Mouse (Mus musculus): ENCODE measurements around the gene Mfsd4b1.

Mfsd4b1 gene

DNA sequence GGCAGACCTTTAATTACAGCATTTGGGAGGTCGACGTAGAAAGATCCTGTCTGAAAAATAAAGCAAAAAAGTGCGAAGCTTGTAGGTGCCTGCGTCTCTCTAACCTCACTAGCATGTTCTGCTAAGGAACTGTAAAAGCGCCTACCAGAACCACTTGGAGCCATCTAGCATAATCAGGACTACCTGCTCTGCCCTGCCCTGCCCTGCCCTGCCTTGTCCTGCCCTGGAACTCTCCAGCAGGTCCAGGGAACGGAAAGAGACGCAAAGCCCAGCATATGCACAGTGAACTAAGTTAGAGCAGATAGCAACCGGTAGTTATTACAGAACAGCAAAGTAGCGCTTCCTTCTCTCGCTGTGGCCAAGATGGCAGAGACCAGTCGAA lies 64.6 kb downstream of the Mfsd4b1 start:
- no peak for DNase-seq (ENCODE audit: low read depth, low spot score)

GRCm38 (mm10) chr10:39959761-39960440 lies 65.2 kb downstream of the Mfsd4b1 start, which contains the start of gene Mfsd4b3:
Gene Mfsd4b3 (minus strand): TSS chr10:39960153.
- DNase-seq (ENCODE audit: low read depth, low spot score), result peak; percentile 97

DNA sequence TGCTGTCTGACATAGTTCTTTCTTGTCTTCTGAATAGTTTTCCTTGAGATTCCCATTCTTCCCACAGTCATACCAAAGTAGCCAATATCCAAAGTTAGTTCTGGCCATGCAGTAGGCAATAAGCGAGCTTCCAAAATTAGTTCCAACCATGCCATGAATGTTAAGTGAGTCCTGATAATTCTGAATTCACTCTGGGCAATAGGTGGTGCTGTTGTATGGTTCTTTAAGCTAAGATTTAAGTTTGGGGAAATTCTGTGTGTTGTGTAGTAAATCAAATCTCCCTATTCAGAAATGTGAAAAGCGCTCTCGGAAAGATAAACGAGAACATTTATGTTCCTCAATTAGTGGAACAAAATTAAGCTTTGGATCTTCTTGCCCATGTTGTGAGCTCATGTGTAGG lies 66.8 kb downstream of the Mfsd4b1 start:
- peak; percentile 15 for DNase-seq (ENCODE audit: low read depth, low spot score)

DNA sequence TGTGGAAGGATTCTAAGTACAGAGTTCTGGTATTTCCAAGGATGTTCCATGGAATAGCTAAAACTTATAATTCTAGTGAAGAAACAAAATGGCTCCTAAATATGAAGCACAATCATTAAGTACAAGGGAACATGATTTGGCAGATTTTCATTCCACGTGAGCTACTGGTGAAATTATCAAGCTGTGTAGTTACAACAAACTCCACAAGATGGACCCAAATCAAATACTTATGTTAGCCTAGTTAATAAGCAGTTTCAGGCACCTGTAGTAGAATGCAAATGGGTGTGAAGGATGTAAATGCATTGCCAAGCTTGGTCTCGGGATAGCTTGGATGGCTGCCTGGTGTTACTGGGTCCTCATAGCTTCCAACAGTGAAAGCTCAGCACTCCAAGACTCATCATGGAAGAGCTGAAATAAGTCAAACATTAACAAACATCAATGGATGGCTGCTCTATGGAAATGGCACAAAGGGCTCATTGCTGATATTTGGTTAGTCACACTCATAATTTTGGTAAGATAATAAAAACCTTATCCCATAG lies 68.7 kb downstream of the Mfsd4b1 start:
- no peak for DNase-seq (ENCODE audit: low read depth, low spot score)

DNA sequence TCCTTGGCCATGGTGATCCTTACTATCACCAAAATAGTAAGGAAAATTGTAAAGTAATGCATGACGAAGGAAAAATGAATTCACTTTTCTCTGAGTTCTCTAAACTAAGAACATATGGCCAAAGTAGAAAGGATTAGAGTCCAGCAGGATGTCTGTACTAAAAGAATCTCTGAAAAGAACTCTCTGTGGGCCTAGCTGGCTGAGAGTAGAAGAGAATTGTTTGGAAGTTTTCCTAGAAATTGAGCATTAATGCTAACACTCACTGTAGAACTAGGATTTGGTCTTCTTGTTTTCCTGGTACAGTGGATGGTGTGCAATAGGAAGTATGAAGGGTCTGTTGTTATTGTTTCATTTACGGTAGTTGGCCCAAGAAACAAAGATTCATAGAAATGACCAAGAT lies 69.9 kb downstream of the Mfsd4b1 start:
- DNase-seq (ENCODE audit: low read depth, low spot score), result no peak
